Mouse (Mus musculus): ENCODE results near the gene Dclre1c. TPM values are rescaled to one million over a fixed set of nuclear protein-coding genes. Genes with fewer than 3 reads are reported as not detected.
"Not testable (repeated sequence)": the region's sequence is repeated elsewhere in the genome, so short reads cannot be mapped to it uniquely, and the experiment has no call there.

The Dclre1c gene
- polyA plus RNA-seq (2015; fragmentation: Nextera tagmentation; extraction: Ambion mirVana): 6.8 and 8.3 TPM in 2 replicates

DNA sequence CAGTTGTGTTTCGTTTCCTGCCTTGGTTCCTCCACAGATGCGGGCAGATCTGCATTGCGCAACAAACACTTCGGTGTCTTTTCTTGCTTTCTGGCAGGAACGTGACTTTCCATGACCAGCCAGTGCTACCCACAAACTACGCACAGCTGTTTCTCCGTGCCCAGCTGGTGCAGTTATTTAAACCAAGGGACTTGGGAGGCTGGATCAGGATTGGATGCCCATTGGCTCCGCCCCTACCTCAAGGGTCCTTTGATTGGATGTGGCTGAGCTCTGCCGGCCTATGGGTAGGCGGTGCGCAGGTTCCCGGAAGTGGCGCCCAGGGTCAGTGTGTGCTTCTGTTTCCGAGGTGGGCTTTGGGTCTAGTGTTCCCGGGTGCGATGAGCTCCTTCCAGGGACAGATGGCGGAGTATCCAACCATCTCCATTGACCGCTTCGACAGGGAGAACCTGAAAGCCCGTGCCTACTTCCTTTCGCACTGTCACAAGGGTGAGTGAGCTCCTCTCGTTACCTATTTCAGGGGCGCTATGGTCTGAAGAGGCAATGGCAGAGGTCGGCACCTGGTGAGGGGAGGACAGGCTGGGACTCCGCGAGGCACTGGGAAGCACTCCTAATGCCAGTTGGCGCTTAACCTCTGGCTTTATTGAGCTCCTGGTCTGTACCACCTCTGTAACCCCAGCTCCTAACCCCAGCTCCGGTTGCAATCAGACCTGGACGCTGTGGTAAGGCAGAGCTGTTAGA is at the start of gene Dclre1c:
Gene Dclre1c (plus strand): TSS at position 291 of the 738 bp plus-strand sequence.
- Histone ChIP-seq H3K27ac (no peak within 1 kb of the TSS), H3K27me3 (no peaks in the 10 kb centered on the region), H3K4me3 (peak within 1 kb of the TSS; percentile 72), H3K9me3 (no peaks in the 10 kb centered on the region), H3K9ac (peak within 1 kb of the TSS; percentile 65), H3K36me3 (no peaks in the 10 kb centered on the region), H3K4me2 (peak within 1 kb of the TSS; percentile 88), H3K4me1 (peaks cover 12% of the 10 kb centered on the region)
- WGBS: under 1% methylated on average over 29 of the region's 29 CpGs
- ATAC-seq (ENCODE audit: insufficient number of reproducible peaks, insufficient read depth, low FRiP score, low TSS enrichment, low read depth): peak; percentile 97

DNA sequence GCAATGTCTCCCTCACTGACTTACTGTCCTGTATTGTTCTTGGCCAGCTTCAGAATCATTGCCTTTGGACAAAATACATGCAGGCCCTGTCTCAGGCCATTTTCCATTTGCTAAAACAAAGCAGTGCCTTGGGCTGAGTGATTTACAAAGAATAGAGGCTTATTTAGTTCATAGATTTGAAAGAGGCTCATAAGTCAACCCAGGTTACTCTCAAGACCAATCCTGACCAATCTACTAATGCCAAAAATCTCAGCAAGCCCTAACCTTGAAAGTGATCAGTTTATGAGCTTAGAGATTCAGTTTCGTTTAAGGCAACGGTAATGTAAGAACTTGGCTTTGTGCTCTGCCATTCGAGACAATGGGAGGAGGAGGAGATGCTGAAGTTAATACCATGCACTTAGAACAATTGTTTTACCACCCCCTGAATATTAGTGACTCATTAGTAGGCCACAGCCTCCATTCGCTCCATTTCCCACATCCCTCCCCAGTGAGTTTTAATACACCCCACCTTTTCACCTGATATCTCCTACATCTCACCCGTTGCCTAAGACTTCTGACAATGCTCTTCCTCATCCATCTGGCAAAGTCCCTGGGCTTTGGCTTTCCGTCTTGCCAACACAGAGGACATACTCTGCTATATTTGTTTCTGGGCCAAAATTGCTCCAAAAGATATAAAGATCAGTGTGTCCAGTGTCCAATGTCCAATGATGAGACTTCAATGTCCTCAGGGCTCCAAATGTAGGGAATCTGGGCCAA is 36.6 kb upstream of the Dclre1c start:
- H3K4me2 ChIP-seq: no peak overlapping the region
- no peaks in the 10 kb centered on the region for H3K4me1 ChIP-seq
- H3K4me3 ChIP-seq: no peak overlapping the region
- H3K27ac ChIP-seq: no peak overlapping the region
- ATAC-seq (ENCODE audit: insufficient number of reproducible peaks, insufficient read depth, low FRiP score, low TSS enrichment, low read depth): no peak
- WGBS: 84% methylated on average over 6 of the region's 6 CpGs
- H3K27me3 ChIP-seq: no peaks in the 10 kb centered on the region
- H3K36me3 ChIP-seq: no peaks in the 10 kb centered on the region
- no peaks in the 10 kb centered on the region for H3K9me3 ChIP-seq
- no peak overlapping the region for H3K9ac ChIP-seq

DNA sequence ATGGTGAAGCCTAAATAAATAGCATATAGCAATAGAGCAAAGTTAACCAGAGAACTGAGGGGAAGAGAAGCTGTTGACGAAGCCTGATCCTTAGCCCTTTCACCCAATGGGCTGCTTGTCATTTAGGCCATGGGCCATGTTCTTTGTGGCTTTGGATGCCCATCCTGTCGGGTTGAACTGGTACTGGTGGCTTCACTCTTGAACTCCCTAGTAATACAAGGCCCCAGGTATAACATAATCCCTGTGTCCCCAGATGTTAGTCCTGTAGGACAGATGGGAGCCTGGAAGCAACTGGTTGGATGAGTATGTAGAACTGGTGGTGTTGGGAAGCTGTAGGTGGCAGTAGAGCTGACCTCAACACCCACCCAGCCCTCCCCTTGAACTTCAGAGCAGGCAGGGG is 32.0 kb upstream of the Dclre1c start:
- Histone ChIP-seq H3K36me3 (no peaks in the 10 kb centered on the region), H3K27ac (no peak overlapping the region), H3K4me3 (no peak overlapping the region), H3K4me1 (no peaks in the 10 kb centered on the region), H3K27me3 (no peaks in the 10 kb centered on the region), H3K9me3 (no peaks in the 10 kb centered on the region), H3K9ac (no peak overlapping the region), H3K4me2 (no peak overlapping the region)
- 78% methylated on average over 2 of the region's 2 CpGs for WGBS
- no peak for ATAC-seq (ENCODE audit: insufficient number of reproducible peaks, insufficient read depth, low FRiP score, low TSS enrichment, low read depth)

DNA sequence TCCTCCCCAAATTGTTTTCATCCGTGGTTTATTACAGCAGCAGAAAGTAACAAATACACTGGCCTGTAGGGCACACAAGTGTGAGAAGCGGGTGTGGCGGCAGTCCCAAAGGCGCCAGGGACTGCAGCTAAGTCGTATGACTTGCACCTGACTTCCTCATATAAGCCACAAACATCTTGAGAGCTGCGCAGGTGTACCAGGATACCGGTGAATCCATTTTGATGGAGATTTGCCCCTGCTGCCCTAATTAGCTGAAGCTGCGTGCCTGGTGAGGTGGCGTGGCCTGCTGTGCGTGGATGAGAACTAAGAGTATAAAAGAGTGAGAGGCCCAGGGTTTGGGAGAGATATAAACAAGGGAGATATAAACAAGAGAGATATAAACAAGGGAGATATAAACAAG is 26.8 kb upstream of the Dclre1c start, which contains the start of gene Olah:
Gene Olah (minus strand): TSS at position 101 of the 400 bp plus-strand sequence.
- H3K9ac ChIP-seq; H3K4me2 ChIP-seq; H3K27ac ChIP-seq; H3K4me1 ChIP-seq; H3K36me3 ChIP-seq; H3K9me3 ChIP-seq; ATAC-seq (ENCODE audit: insufficient number of reproducible peaks, insufficient read depth, low FRiP score, low TSS enrichment, low read depth); H3K27me3 ChIP-seq; H3K4me3 ChIP-seq: not testable (repeated sequence)
- 63% methylated on average over 10 of the region's 10 CpGs for WGBS

DNA sequence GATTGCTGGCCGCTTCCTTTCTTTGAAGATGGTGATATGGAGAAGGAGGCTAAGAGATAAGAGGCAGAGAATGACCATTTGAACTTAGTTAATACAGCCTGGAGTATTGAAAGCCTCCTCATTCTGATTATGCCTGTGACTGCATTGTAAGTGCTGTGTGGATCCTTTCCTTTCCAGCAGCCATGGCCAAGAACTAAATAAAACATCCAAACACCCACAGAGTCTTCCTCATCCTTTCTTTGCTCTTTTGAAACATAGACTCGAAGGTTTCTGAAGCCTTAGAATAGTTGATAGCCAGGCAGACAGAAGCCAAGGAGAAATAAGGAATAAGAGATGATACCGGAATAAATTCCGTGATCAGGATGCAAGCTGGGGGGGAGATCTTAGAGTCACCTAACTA is 17.9 kb upstream of the Dclre1c start:
- Histone ChIP-seq H3K4me3 (no peak overlapping the region), H3K27me3 (no peaks in the 10 kb centered on the region), H3K36me3 (no peaks in the 10 kb centered on the region), H3K27ac (no peak overlapping the region), H3K4me1 (no peaks in the 10 kb centered on the region), H3K9me3 (no peaks in the 10 kb centered on the region), H3K9ac (no peak overlapping the region), H3K4me2 (no peak overlapping the region)
- no peak for ATAC-seq (ENCODE audit: insufficient number of reproducible peaks, insufficient read depth, low FRiP score, low TSS enrichment, low read depth)
- 85% methylated on average over 4 of the region's 4 CpGs for WGBS

DNA sequence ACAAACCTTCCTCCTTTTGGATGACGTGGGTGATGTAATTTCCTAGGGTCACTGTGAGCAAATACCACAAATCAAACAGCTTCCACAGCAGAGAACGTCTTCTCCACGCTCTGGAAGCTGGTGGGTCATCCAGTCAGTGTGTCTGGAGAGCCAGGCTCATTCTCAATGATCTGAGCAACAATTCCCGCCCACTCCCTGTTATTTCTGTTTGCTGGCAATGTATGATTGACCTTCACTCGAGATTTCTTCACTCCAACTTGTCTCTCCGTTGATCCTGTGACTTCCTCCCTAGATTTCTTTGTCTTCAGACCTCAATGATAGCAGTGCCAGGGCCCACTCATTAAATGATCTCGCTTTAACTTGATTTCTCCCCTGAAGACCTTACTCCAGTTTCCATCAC is 16.2 kb upstream of the Dclre1c start:
- Histone ChIP-seq H3K9me3 (no peaks in the 10 kb centered on the region), H3K4me2 (no peak overlapping the region), H3K4me3 (no peak overlapping the region), H3K9ac (no peak overlapping the region), H3K36me3 (no peaks in the 10 kb centered on the region), H3K4me1 (no peaks in the 10 kb centered on the region), H3K27me3 (no peaks in the 10 kb centered on the region), H3K27ac (no peak overlapping the region)
- ATAC-seq (ENCODE audit: insufficient number of reproducible peaks, insufficient read depth, low FRiP score, low TSS enrichment, low read depth): no peak
- WGBS: 77% methylated on average over 7 of the region's 7 CpGs

DNA sequence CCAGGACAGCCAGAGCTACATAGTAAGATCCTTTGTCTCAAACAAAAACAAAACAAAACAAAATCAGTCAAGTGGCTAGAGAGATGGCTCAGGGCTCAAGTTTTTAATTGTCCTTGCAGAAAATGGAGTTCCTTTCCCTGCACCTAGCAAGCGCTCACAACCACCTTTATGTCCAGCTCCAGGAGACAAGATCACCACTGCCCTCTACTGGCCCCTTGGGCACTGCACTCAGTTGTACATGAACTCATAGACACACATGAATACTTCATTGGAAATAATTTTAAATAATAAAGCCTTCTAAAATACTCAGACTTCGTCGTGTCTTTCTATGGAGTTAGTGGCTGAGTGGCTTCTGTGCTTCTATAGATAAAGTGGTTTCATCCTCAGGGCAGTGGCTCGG is 9.7 kb upstream of the Dclre1c start:
- 0 out of 2 replicates have a peak, but pooled peaks cover 6% of the 10 kb centered on the region for H3K4me1 ChIP-seq
- H3K9me3 ChIP-seq: no peaks in the 10 kb centered on the region
- H3K27me3 ChIP-seq: peaks cover 18% of the 10 kb centered on the region; the same call in 1 of the 2 replicates
- WGBS: 33% methylated on average over 4 of the region's 4 CpGs
- no peaks in the 10 kb centered on the region for H3K36me3 ChIP-seq
- no peak overlapping the region for H3K4me2 ChIP-seq
- H3K9ac ChIP-seq: no peak overlapping the region
- ATAC-seq (ENCODE audit: insufficient number of reproducible peaks, insufficient read depth, low FRiP score, low TSS enrichment, low read depth): no peak
- no peak overlapping the region for H3K4me3 ChIP-seq
- H3K27ac ChIP-seq: no peak overlapping the region

DNA sequence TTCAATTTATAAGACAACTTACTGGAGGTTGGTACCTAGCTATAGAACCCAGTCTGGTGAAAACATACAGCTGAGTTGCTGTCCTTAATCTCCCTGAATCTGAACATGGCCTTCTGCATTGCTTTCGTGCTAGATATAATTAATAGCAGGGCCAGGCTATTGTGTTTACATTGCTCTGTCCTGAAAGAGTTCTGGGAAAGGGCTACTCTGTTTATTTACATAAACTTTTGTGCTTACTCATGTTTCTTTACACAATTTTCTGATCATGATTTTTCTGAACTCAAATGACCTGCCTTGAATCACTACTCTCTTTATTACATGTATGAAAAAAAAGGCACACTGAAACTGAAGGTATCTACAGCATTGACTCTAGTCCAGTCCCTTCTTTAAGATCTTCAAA is 8.3 kb upstream of the Dclre1c start:
- H3K4me3 ChIP-seq: no peak overlapping the region
- H3K4me2 ChIP-seq: no peak overlapping the region
- 0 out of 2 replicates have a peak, but pooled peaks cover 6% of the 10 kb centered on the region for H3K4me1 ChIP-seq
- peaks cover 18% of the 10 kb centered on the region; the same call in 1 of the 2 replicates for H3K27me3 ChIP-seq
- H3K9ac ChIP-seq: no peak overlapping the region
- H3K27ac ChIP-seq: no peak overlapping the region
- H3K9me3 ChIP-seq: no peaks in the 10 kb centered on the region
- WGBS: 33% methylated on average over 1 of the region's 1 CpGs
- ATAC-seq (ENCODE audit: insufficient number of reproducible peaks, insufficient read depth, low FRiP score, low TSS enrichment, low read depth): no peak
- no peaks in the 10 kb centered on the region for H3K36me3 ChIP-seq

DNA sequence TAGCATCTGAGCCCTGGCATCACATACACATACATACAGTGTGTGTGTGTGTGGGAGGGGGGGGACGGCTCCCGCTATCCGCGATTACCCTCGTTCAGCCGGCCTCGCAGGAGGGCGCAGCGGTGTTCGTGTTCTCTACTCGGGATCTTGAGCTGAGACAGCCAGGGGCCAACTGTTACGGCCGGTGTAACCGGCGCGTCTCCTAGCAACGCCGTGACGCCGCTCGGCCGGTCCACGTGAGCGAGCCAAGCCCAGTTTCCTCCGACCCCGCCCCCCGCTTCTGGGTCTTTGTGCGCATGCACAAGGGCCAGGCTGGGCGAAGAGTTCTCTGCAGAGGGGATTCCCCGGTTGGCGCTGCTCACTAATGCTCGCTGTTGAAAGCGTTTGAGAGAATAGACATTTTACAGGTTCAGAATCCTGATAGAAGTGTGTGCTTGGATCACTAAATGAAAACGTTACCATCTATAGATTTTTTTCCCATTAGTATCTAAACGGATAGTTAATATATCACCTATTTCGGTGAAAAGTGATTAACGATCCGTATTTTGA is 5.0 kb upstream of the Dclre1c start:
- Histone ChIP-seq H3K27me3 (peaks cover 18% of the 10 kb centered on the region; the same call in 1 of the 2 replicates), H3K9me3 (no peaks in the 10 kb centered on the region), H3K9ac (peak overlapping the region; percentile 59; the same call in 1 of the 2 replicates), H3K4me3 (peak overlapping the region; percentile 62), H3K27ac (no peak overlapping the region), H3K4me2 (peak overlapping the region; percentile 69), H3K4me1 (peaks cover 10% of the 10 kb centered on the region; the same call in 1 of the 2 replicates), H3K36me3 (no peaks in the 10 kb centered on the region)
- peak; percentile 93 for ATAC-seq (ENCODE audit: insufficient number of reproducible peaks, insufficient read depth, low FRiP score, low TSS enrichment, low read depth)
- 2% methylated on average over 38 of the region's 38 CpGs for WGBS

DNA sequence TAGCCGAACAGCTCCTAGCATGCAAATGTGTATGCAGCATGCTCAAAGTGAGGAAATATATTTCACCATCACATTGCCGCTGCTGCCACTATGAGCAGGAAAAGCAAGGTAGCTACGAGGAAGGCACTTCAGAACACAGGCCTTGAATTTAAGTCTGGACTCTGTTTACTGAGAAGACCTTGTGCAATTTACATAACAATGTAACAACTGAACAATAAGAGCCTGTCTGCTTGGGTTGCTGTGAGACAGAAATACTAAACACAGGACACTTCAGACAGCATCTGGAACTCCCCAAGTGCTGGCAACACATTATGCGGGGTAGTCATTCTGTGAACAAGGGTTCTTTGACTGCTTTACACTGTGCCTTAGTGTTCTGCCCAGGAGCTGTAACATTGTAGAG is 3.8 kb upstream of the Dclre1c start:
- 53% methylated on average over 4 of the region's 4 CpGs for WGBS
- Histone ChIP-seq H3K4me1 (peaks cover 18% of the 10 kb centered on the region), H3K4me2 (no peak overlapping the region), H3K27ac (no peak overlapping the region), H3K4me3 (no peak overlapping the region), H3K9me3 (no peaks in the 10 kb centered on the region), H3K36me3 (no peaks in the 10 kb centered on the region), H3K9ac (no peak overlapping the region), H3K27me3 (peaks cover 18% of the 10 kb centered on the region; the same call in 1 of the 2 replicates)
- ATAC-seq (ENCODE audit: insufficient number of reproducible peaks, insufficient read depth, low FRiP score, low TSS enrichment, low read depth): no peak

DNA sequence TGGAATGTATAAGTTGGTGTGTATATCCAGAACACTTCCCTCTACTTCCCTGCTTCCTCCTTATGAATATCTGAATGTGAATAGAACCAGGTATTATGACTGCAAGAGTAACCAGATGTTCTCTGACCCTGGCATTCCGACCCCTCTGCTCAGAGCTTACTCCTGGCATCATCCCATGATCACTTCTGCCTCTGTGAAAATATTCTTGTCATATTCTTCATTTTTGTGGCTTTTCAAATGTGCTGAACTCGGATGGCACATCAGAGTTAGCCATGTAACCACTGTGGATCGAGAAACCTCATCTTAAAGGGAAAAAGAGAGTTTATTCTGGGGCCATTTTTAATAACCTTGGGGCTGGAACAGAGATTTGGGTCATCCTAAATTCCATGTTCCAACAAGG is 1.4 kb upstream of the Dclre1c start, which contains the start of gene Meig1:
Gene Meig1 (minus strand): TSS at position 101 of the 400 bp plus-strand sequence.
- Histone ChIP-seq H3K36me3 (no peaks in the 10 kb centered on the region), H3K27me3 (peaks cover 9% of the 10 kb centered on the region; the same call in 1 of the 2 replicates), H3K4me1 (peaks cover 18% of the 10 kb centered on the region), H3K9ac (no peak within 1 kb of the TSS), H3K4me3 (no peak within 1 kb of the TSS), H3K27ac (no peak within 1 kb of the TSS), H3K9me3 (no peaks in the 10 kb centered on the region), H3K4me2 (peak within 1 kb of the TSS; percentile 88; the same call in 1 of the 2 replicates)
- ATAC-seq (ENCODE audit: insufficient number of reproducible peaks, insufficient read depth, low FRiP score, low TSS enrichment, low read depth): no peak
- 64% methylated on average over 3 of the region's 3 CpGs for WGBS
